ENCODE assay signal across 7 mouse cellular contexts in genomic region chr7:47023530-47023929, GRCm38 (mm10). TPM values are rescaled to one million over a fixed set of nuclear protein-coding genes. Genes with fewer than 3 reads are reported as not detected.
DNase-seq lines count a peak whose midpoint lies in the region; ATAC-seq and TF ChIP-seq lines count a peak whose summit lies in the region.

No protein-coding gene starts in this region.

- no peak overlapping the region for H3K4me2 ChIP-seq in forebrain, postnatal 0 days (ENCODE audit: low read depth)
- no peak overlapping the region for H3K4me2 ChIP-seq in hindbrain, embryonic 16.5 days (ENCODE audit: low read length)

- no peaks in the 10 kb centered on the region for H3K27me3 ChIP-seq in forebrain, postnatal 0 days (ENCODE audit: insufficient read depth, low read length)
- H3K27me3 ChIP-seq in hindbrain, embryonic 16.5 days (replicated peaks; ENCODE audit: control insufficient read depth, insufficient read depth, low read length) = no peaks in the 10 kb centered on the region

- peak; percentile 63 for DNase-seq in WW6 (ENCODE audit: low read depth, low spot score)
- peak; percentile 78 to 84 for DNase-seq in cerebellum, adult 18-20 months
- peak; percentile 86 for DNase-seq in forebrain, postnatal 0 days
- DNase-seq in layer of hippocampus, postnatal 36 days = peak; percentile 78 to 82
- DNase-seq in skeletal muscle tissue, adult 2 months (ENCODE audit: low read depth, low spot score) = peak; percentile 61

- H3K4me3 ChIP-seq in forebrain, postnatal 0 days (ENCODE audit: low read depth, low read length) = no peak overlapping the region
- H3K4me3 ChIP-seq in hindbrain, embryonic 16.5 days (ENCODE audit: low read length) = no peak overlapping the region

- ATAC-seq in forebrain, postnatal 0 days = peak; percentile 75
- peak; percentile 75; the same call in 1 of the 2 replicates for ATAC-seq in hindbrain, embryonic 16.5 days
- ATAC-seq in megakaryocyte-erythroid progenitor cell, adult 5-6 weeks (replicated peaks; ENCODE audit: low FRiP score, low TSS enrichment, poor library complexity, severe bottlenecking) = peak; percentile 80

- peak; percentile 87 for TF ChIP-seq CTCF in forebrain, postnatal 0 days (IDR thresholded peaks at IDR 0.05; ENCODE audit: low read depth)

- no peak overlapping the region for H3K27ac ChIP-seq in forebrain, postnatal 0 days (ENCODE audit: low read depth, low read length)
- no peak overlapping the region for H3K27ac ChIP-seq in hindbrain, embryonic 16.5 days (ENCODE audit: low read depth, low read length)

- no peaks in the 10 kb centered on the region for H3K9me3 ChIP-seq in forebrain, postnatal 0 days (ENCODE audit: low read length)
- H3K9me3 ChIP-seq in hindbrain, embryonic 16.5 days (ENCODE audit: control insufficient read depth, low read length) = no peaks in the 10 kb centered on the region

- H3K4me1 ChIP-seq in forebrain, postnatal 0 days (ENCODE audit: insufficient read depth) = no peaks in the 10 kb centered on the region
- H3K4me1 ChIP-seq in hindbrain, embryonic 16.5 days (ENCODE audit: control insufficient read depth, insufficient read depth, low read depth, low read length) = no peaks in the 10 kb centered on the region

- WGBS in forebrain, postnatal 0 days = 8% methylated on average over 6 of the region's 6 CpGs
- WGBS in hindbrain, embryonic 16.5 days = 17% methylated on average over 6 of the region's 6 CpGs

- no peak overlapping the region for H3K9ac ChIP-seq in forebrain, postnatal 0 days
- no peak overlapping the region for H3K9ac ChIP-seq in hindbrain, embryonic 16.5 days (ENCODE audit: low read depth, low read length)

- no peaks in the 10 kb centered on the region for H3K36me3 ChIP-seq in forebrain, postnatal 0 days (ENCODE audit: insufficient read depth)
- no peaks in the 10 kb centered on the region for H3K36me3 ChIP-seq in hindbrain, embryonic 16.5 days (ENCODE audit: control insufficient read depth, insufficient read depth, low read length)

RNA-seq across cellular contexts. Expression of gene Spty2d1, which starts 15.3 kb away (rescaled TPM):
- 9.5 and 10.9 TPM in 2 replicates for total RNA-seq in forebrain, postnatal 0 days (2014; rRNA removed)
- polyA plus RNA-seq in forebrain, postnatal 0 days (2015; fragmentation: Nextera tagmentation; extraction: Ambion mirVana) = 3.7 and 5.0 TPM in 2 replicates
- 7.4 and 8.0 TPM in 2 replicates for polyA plus RNA-seq in hindbrain, embryonic 16.5 days (2015; fragmentation: Nextera tagmentation; extraction: Ambion mirVana)
- total RNA-seq in layer of hippocampus, postnatal 36 days (2021) = 10 to 100 TPM; 16.3 to 16.5 TPM
- total RNA-seq in megakaryocyte-erythroid progenitor cell, adult 5-6 weeks (2014; fragmentation: Nextera tagmentation) = 14.8 and 15.6 TPM in 2 replicates
- total RNA-seq in megakaryocyte-erythroid progenitor cell, adult 5-6 weeks (2017) = 28.9 and 33.4 TPM in 2 replicates

RNA-seq across cellular contexts. Expression of gene Tmem86a, which starts 26.9 kb away (rescaled TPM):
- 9.5 and 12.0 TPM in 2 replicates for total RNA-seq in forebrain, postnatal 0 days (2014; rRNA removed)
- polyA plus RNA-seq in forebrain, postnatal 0 days (2015; fragmentation: Nextera tagmentation; extraction: Ambion mirVana) = 32.9 and 37.3 TPM in 2 replicates
- polyA plus RNA-seq in hindbrain, embryonic 16.5 days (2015; fragmentation: Nextera tagmentation; extraction: Ambion mirVana) = 25.9 and 27.3 TPM in 2 replicates
- total RNA-seq in layer of hippocampus, postnatal 36 days (2021) = 10 to 100 TPM; 11.9 to 12.5 TPM
- 0.77 and 2.3 TPM in 2 replicates for total RNA-seq in megakaryocyte-erythroid progenitor cell, adult 5-6 weeks (2014; fragmentation: Nextera tagmentation)
- total RNA-seq in megakaryocyte-erythroid progenitor cell, adult 5-6 weeks (2017) = not detected in 2 replicates

RNA-seq across cellular contexts. Expression of gene Gm9999, which starts 40.1 kb away (rescaled TPM):
- total RNA-seq in forebrain, postnatal 0 days (2014; rRNA removed) = not detected in 2 replicates
- polyA plus RNA-seq in forebrain, postnatal 0 days (2015; fragmentation: Nextera tagmentation; extraction: Ambion mirVana) = not detected in 2 replicates
- polyA plus RNA-seq in hindbrain, embryonic 16.5 days (2015; fragmentation: Nextera tagmentation; extraction: Ambion mirVana) = not detected in 2 replicates
- not detected for total RNA-seq in layer of hippocampus, postnatal 36 days (2021)
- total RNA-seq in megakaryocyte-erythroid progenitor cell, adult 5-6 weeks (2014; fragmentation: Nextera tagmentation) = not detected in 2 replicates
- not detected in 2 replicates for total RNA-seq in megakaryocyte-erythroid progenitor cell, adult 5-6 weeks (2017)
